ENCODE assay signal across 21 mouse cellular contexts in the genomic region with DNA sequence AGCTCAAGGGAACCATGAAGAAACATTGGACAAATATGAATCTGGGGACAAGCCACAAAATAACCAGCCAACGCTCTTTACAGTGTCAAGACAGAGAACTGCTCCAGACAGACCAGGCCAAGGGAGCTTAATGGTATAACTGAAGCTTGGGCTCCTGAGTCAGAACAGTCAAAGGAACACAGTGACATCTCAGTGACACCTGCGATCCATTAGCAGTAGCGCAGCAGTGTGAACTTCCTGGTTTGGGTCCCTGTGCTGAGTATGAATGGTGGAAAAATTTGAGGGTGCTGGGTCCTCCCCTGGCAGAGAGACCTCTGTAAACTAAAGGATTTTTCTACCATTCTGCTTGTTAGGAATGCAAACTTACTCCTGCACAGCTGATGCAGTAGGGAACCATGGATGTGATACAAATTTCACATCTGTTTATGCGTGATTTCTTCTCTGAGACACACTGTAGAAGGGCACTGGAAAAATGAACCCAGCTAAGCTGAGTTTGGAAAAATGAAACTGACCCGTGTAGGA. TPM values are rescaled to one million over a fixed set of nuclear protein-coding genes. Genes with fewer than 3 reads are reported as not detected.
DNase-seq lines count a peak whose midpoint lies in the region; ATAC-seq and TF ChIP-seq lines count a peak whose summit lies in the region.
"Had no signal": no experiment of that assay in that cellular context is flagged by ENCODE, and none has a peak within 500 bp of the region (broad histone marks: within the 10 kb centered on the region; RNA-seq: fewer than 3 reads in every experiment).

No protein-coding gene starts in this region.

- no peak for TF ChIP-seq CTCF in liver, postnatal 0 days (IDR thresholded peaks at IDR 0.05; ENCODE audit: low read depth)

- H3K4me2 ChIP-seq in liver, postnatal 0 days (ENCODE audit: low read depth, low read length), result no peak overlapping the region
- H3K4me2 ChIP-seq: embryonic facial prominence, embryonic 13.5 days; forebrain, embryonic 13.5 days; heart, embryonic 12.5 days; hindbrain, embryonic 14.5 days had no signal

- H3K27me3 ChIP-seq in liver, postnatal 0 days (ENCODE audit: insufficient read depth, low read length), result no peaks in the 10 kb centered on the region
- H3K27me3 ChIP-seq: embryonic facial prominence, embryonic 13.5 days; forebrain, embryonic 13.5 days; heart, embryonic 12.5 days had no signal

- no peak for DNase-seq in liver, postnatal 0 days
- no peak for DNase-seq in liver
- DNase-seq in thymus, postnatal 4 days, result peak; percentile 27
- no peak for DNase-seq in thymus, postnatal 10 days (ENCODE audit: low spot score in 2 of 2)
- no peak for DNase-seq in layer of hippocampus, adult 9-10 months (ENCODE audit: low spot score)
- DNase-seq in cerebellum, postnatal 14 days, result no peak
- DNase-seq: adrenal gland, adult 8-10 months; adrenal gland, postnatal 36 days; cerebellum, adult 11 months; cerebellum, adult 8-10 months; cerebellum, postnatal 25 days; forebrain, postnatal 0 days; gastrocnemius, adult 2 months; gastrocnemius, postnatal 25 days had no signal

- TF ChIP-seq EP300 in liver, postnatal 0 days (IDR thresholded peaks at IDR 0.05; ENCODE audit: low read depth), result no peak

- 80% methylated on average over 5 of the region's 5 CpGs for WGBS in liver, postnatal 0 days (ENCODE audit: insufficient replicate concordance)
- WGBS in macrophage (ENCODE audit: missing documents), result 79% methylated on average over 5 of the region's 5 CpGs

- H3K9ac ChIP-seq in liver, postnatal 0 days (replicated peaks), result no peak overlapping the region
- H3K9ac ChIP-seq: embryonic facial prominence, embryonic 13.5 days; forebrain, embryonic 13.5 days; forebrain, postnatal 0 days; heart, embryonic 12.5 days; hindbrain, embryonic 14.5 days had no signal

- no peaks in the 10 kb centered on the region for H3K9me3 ChIP-seq in liver, postnatal 0 days (ENCODE audit: low read length)
- H3K9me3 ChIP-seq: embryonic facial prominence, embryonic 13.5 days; forebrain, embryonic 13.5 days; G1E; hindbrain, embryonic 10.5 days had no signal

- peaks cover 6% of the 10 kb centered on the region; the same call in 1 of the 2 replicates for H3K4me1 ChIP-seq in liver, postnatal 0 days (ENCODE audit: insufficient read depth)
- H3K4me1 ChIP-seq: embryonic facial prominence, embryonic 13.5 days; forebrain, embryonic 13.5 days; heart, embryonic 12.5 days; hindbrain, embryonic 10.5 days had no signal

- H3K4me3 ChIP-seq in liver, postnatal 0 days (ENCODE audit: low read depth, low read length), result no peak overlapping the region
- no peak overlapping the region for H3K4me3 ChIP-seq in macrophage (ENCODE audit: inconsistent target)
- H3K4me3 ChIP-seq: embryonic facial prominence, embryonic 13.5 days; forebrain, embryonic 13.5 days; gastrocnemius, adult 2 months; heart, embryonic 12.5 days; hindbrain, embryonic 10.5 days had no signal

- ATAC-seq in liver, postnatal 0 days, result no peak
- ATAC-seq: forebrain, embryonic 13.5 days; forebrain, postnatal 0 days had no signal

- H3K27ac ChIP-seq in liver, postnatal 0 days (ENCODE audit: low read depth), result peak overlapping the region; percentile 71; the same call in 1 of the 2 replicates
- H3K27ac ChIP-seq in macrophage, result peak overlapping the region; percentile 84
- H3K27ac ChIP-seq: embryonic facial prominence, embryonic 13.5 days; forebrain, embryonic 13.5 days; gastrocnemius, adult 2 months; hindbrain, embryonic 10.5 days; hindbrain, embryonic 14.5 days had no signal

- H3K79me2 ChIP-seq in macrophage (ENCODE audit: inconsistent target), result peaks cover 22% of the 10 kb centered on the region; the same call in 1 of the 2 replicates

- no peaks in the 10 kb centered on the region for H3K36me3 ChIP-seq in liver, postnatal 0 days (replicated peaks; ENCODE audit: insufficient read depth, low read length)
- H3K36me3 ChIP-seq in macrophage (ENCODE audit: inconsistent target), result peaks cover 4% of the 10 kb centered on the region; the same call in 1 of the 2 replicates
- H3K36me3 ChIP-seq: embryonic facial prominence, embryonic 13.5 days; heart, embryonic 12.5 days had no signal

RNA-seq across cellular contexts. Expression of a gene that starts 50.1 kb away (rescaled TPM):
- polyA plus RNA-seq in liver, postnatal 0 days (2015; fragmentation: Nextera tagmentation; extraction: Ambion mirVana), result 0.66 and 1.4 TPM in 2 replicates
- total RNA-seq in macrophage (2018; cell fraction: chromatin; rRNA removed), result 100 to 1,000 TPM in 7 of 26 experiments, 10 to 100 TPM in 19; 35.9 to 259 (median 71.5) TPM
- total RNA-seq in macrophage (2018; cell fraction: cytosol; rRNA removed), result 10 to 100 TPM; 16.7 to 53.5 (median 28.3) TPM
- 100 to 1,000 TPM in 8 of 26 experiments, 10 to 100 TPM in 18; 33.7 to 151 (median 72.3) TPM for total RNA-seq in macrophage (2018; cell fraction: nucleus; rRNA removed)
- polyA plus RNA-seq in macrophage (2018), result 9.6 to 16.8 TPM (median 15.0 TPM) in 3 replicates
